Mouse (Mus musculus): ENCODE data around the gene Bcl6. TPM values are rescaled to one million over a fixed set of nuclear protein-coding genes. Genes with fewer than 3 reads are reported as not detected.

The Bcl6 gene
- polyA plus RNA-seq, 1 experiment = 20.3 TPM

DNA sequence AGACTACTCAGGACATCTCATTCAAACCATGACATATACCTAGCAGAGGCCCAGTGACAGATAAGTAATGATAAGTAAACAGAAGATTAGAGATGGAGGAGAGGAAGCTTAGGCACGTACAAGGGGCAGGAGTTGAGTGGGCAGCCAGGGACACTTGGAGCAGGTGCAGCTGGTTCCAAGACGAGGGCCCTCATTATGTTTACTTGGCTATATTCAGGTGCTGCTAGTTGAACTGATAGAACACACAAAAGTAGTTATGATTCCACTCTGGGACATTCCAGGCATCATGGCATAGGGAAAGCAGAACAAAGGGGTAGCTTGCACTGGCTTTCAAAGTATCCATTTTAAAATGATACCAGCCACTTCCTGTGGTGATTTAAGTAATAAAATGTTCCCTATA lies 54.3 kb downstream of the Bcl6 start:
- H3K27ac ChIP-seq (replicated peaks; ENCODE audit: low read depth, low read length) = no peak overlapping the region
- no peak overlapping the region for H3K4me3 ChIP-seq (ENCODE audit: insufficient read depth, low read depth, low read length)
- no peaks in the 10 kb centered on the region for H3K4me1 ChIP-seq (ENCODE audit: control insufficient read depth, insufficient read depth, insufficient read length, low read length)

DNA sequence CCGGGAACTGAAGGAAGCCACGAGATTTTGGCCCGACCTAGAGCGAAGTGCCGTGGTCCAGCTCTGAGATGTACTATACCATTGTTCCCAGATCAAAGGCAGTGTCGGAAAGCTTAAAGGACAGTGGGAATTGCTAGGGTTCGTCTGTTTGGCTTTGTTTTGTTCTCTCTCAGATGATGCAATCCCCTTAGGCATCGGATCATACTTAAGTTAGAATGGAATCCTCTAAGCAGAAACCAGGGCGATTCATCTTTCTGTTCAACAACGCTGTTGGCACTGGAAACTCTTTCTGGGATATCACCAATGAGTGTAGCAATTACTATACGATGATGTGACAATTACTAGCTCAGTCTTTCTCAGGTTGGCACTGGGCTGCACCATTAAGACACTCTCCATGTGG lies 56.4 kb downstream of the Bcl6 start, which contains the start of gene Rtp2:
Rtp2 (minus strand) TSS at position 101 of the 400 bp plus-strand sequence.
- Histone ChIP-seq H3K4me3 (ENCODE audit: insufficient read depth, low read depth, low read length) (no peak within 1 kb of the TSS), H3K27ac (replicated peaks; ENCODE audit: low read depth, low read length) (no peak within 1 kb of the TSS), H3K4me1 (ENCODE audit: control insufficient read depth, insufficient read depth, insufficient read length, low read length) (no peaks in the 10 kb centered on the region)

DNA sequence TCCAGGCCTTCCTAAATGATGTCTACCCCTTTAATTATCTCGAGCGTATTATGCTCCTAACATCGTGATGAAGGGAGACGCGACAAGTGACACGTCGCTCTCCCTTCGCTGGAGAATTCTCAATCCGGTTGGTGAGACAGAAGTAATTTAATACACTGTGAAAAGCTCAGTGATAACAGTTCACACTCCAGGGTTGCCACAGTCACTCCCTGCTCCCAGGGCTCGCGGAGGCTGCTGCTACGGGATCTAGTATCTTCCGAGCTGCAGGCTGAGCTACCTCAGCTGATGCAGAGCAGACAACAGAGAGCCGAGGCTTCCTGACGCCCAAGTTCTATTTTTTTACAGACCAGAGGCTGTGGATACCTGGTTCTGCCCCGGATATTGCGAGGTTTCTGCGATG lies 57.4 kb downstream of the Bcl6 start:
- H3K27ac ChIP-seq (replicated peaks; ENCODE audit: low read depth, low read length) = no peak overlapping the region
- no peaks in the 10 kb centered on the region for H3K4me1 ChIP-seq (ENCODE audit: control insufficient read depth, insufficient read depth, insufficient read length, low read length)
- H3K4me3 ChIP-seq (ENCODE audit: insufficient read depth, low read depth, low read length) = no peak overlapping the region

DNA sequence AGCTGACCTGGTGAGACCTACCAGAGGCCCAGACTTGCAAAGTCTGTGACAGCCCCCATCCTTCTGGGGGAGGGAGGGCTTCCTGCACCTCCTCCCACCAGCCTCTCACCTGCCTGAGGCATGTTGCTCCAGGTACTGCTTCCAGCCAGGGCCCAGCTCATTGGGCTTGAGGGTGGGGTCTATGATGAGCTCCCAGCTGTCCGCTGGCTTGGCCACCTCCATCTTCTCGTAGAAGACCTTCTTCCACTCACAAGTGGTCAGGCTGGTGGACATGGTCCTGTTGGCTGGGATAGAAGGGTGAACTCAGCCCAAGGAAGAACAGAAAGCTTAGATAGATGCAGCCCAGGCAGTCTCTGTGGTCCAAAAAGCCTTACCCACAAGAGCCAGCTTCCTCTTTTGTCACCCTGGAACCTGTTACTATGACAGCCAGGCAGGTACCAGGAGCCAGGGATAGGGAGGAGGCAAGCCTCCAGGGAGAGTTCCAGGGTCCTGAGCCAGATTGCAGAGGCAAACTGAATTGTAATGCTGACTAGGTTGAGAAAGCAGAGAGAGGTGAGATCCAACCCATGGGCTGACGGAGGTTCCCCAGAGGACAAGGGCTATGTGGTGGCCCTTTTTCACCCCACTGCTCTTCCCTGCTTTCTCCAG lies 58.1 kb downstream of the Bcl6 start:
- Histone ChIP-seq H3K27ac (replicated peaks; ENCODE audit: low read depth, low read length) (no peak overlapping the region), H3K4me1 (ENCODE audit: control insufficient read depth, insufficient read depth, insufficient read length, low read length) (no peaks in the 10 kb centered on the region), H3K4me3 (ENCODE audit: insufficient read depth, low read depth, low read length) (no peak overlapping the region)

DNA sequence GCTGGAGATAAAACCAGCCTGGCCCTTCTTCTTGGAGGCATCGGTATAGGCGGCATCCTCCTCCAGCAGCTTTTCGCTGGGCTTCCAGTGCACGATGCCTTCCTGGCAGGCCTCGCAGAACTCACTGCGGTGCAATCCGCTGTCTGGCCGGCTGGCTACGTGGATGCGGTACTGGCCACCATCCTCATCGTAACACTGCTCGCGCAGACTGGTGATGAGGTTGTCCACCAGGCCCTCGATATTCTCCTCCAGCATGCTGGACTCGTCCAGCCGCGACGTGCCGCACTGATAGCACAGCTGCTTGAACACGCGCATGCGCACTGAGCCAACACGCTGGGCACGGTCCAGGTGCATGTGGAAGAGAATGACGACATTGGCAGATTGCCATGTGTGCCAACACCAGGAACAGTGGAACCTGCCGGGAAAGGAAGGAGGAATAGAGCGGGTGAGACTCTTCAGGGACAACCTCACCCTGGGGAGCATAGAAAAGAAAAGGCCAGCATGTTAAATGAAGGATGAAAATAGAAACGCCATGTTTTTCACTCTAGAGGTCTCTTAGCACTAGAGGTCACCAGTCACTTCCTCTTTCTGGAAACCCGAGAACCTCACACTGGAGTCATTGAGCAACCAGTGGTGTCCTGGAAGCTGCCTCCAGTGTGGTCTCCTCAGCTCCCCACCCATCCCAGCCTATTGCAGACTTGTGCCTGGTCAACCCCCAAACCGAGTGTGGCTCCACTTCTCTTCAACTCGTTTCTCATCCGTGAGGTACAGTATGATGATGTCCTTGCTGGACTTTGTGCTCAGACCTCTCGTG lies 61.1 kb downstream of the Bcl6 start:
- no peak overlapping the region for H3K27ac ChIP-seq (replicated peaks; ENCODE audit: low read depth, low read length)
- no peaks in the 10 kb centered on the region for H3K4me1 ChIP-seq (ENCODE audit: control insufficient read depth, insufficient read depth, insufficient read length, low read length)
- no peak overlapping the region for H3K4me3 ChIP-seq (ENCODE audit: insufficient read depth, low read depth, low read length)

DNA sequence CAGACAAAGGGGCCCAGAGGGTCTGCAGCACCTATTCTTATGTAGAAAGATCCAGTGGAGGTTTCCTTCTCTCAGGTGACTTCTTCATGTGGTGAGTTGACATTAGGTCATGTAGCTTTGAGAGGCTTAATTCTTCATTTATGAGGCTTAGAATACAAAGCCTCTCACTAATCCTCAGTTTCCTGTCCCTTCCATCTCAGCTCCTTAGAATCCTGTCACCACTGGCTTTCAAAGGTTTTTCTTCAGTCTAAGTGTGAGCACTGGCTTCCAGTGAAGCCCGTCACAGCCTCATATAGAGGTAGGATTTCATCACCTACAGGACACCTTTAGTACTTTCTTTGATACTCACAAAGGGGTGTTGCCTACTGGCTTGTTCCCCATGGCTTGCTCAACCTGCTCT lies 65.7 kb downstream of the Bcl6 start:
- Histone ChIP-seq H3K27ac (replicated peaks; ENCODE audit: low read depth, low read length) (no peak overlapping the region), H3K4me1 (ENCODE audit: control insufficient read depth, insufficient read depth, insufficient read length, low read length) (no peaks in the 10 kb centered on the region), H3K4me3 (ENCODE audit: insufficient read depth, low read depth, low read length) (no peak overlapping the region)

DNA sequence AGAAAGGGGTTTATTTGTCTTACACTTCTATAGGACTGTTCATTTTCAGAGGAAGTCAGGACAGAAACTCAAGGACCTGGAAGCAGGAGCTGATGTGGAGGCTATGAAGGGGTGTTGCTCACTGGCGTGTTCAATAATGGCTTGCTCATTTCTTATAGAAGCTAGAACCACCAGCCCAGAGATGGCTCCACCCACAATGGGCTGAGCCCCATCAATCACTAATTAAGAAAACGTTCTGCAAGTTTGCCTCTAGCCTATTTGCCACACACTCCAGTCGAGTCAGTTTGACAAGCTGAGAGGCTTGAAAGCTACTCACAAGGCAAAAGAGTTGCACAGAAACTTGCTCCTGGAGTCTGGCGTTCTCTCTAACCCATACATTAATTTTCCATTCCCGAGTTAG lies 67.0 kb downstream of the Bcl6 start:
- H3K27ac ChIP-seq (replicated peaks; ENCODE audit: low read depth, low read length) = no peak overlapping the region
- no peaks in the 10 kb centered on the region for H3K4me1 ChIP-seq (ENCODE audit: control insufficient read depth, insufficient read depth, insufficient read length, low read length)

DNA sequence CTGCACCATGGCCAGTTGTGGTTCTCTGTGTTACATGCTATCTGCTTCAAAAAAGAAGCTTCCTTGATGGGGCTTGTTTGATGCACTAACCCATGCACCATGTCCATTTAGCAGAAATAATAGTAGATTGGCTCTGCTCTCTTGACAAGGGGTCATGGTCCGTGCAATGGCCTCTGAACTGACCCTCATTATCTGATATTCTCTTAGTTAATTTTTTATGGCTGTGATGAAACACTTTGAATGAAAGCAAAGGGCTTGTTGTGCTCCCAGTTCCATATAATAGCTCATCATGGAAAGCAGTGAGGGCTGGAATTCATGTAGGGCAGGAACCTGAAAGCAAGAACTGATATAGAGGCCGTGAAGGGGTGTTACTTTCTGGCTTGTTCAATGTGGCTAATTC lies 69.2 kb downstream of the Bcl6 start:
- no peak overlapping the region for H3K4me3 ChIP-seq (ENCODE audit: insufficient read depth, low read depth, low read length)
- no peak overlapping the region for H3K27ac ChIP-seq (replicated peaks; ENCODE audit: low read depth, low read length)
- no peaks in the 10 kb centered on the region for H3K4me1 ChIP-seq (ENCODE audit: control insufficient read depth, insufficient read depth, insufficient read length, low read length)

More for the DNA sequence above, 67.0 kb downstream of the Bcl6 start:
- H3K4me3 ChIP-seq (ENCODE audit: insufficient read depth, low read depth, low read length) = no peak overlapping the region

Other genes with a start within 250 kb of the Bcl6 start
- gene Sst, start 97.9 kb downstream of the Bcl6 start, polyA plus RNA-seq (2012; ENCODE audit: insufficient read depth, insufficient read length, missing spikeins) = not detected in 2 replicates
- not detected in 2 replicates for gene Rtp2, start 56.5 kb downstream of the Bcl6 start, polyA plus RNA-seq (2012; ENCODE audit: insufficient read depth, insufficient read length, missing spikeins)
- not detected in 2 replicates for gene Gm37419, start 370 bp downstream of the Bcl6 start, polyA plus RNA-seq (2012; ENCODE audit: insufficient read depth, insufficient read length, missing spikeins)